Mouse (Mus musculus) CH12.LX (cell line): Measurements from ENCODE around the gene Tbx5.

Experiments
- ELF1 ChIP-seq: IDR thresholded peaks from 2 replicates; pipeline ENCODE4 v1.6.1; 2014; ENCODE audit warnings: low read depth, mild to moderate bottlenecking, inconsistent platforms, low read length, improper control_type of control experiment
- NELFE ChIP-seq: IDR thresholded peaks from 2 replicates; pipeline ENCODE4 v1.6.1; 2011; ENCODE audit warnings: low read depth, low read length, improper control_type of control experiment
- POLR2A ChIP-seq: IDR thresholded peaks from 2 replicates; pipeline ENCODE4 v1.6.1; 2011; ENCODE audit warnings: low read depth, mild to moderate bottlenecking, improper control_type of control experiment, low read length
- ZC3H11A ChIP-seq: IDR thresholded peaks from 2 replicates; pipeline ENCODE4 v1.6.1; 2012; ENCODE audit warnings: low read depth, mild to moderate bottlenecking, inconsistent platforms, low read length, improper control_type of control experiment

- TF ChIP-seq ZC3H11A (no peak), POLR2A (no peak), ELF1 (no peak), NELFE (no peak)
These were observed 11.0 kb upstream of the Tbx5 start for GRCm38 (mm10) chr5:119821506-119821905.
